Mouse (Mus musculus): ENCODE measurements around the gene Ercc6.

Gene Ercc6

DNA sequence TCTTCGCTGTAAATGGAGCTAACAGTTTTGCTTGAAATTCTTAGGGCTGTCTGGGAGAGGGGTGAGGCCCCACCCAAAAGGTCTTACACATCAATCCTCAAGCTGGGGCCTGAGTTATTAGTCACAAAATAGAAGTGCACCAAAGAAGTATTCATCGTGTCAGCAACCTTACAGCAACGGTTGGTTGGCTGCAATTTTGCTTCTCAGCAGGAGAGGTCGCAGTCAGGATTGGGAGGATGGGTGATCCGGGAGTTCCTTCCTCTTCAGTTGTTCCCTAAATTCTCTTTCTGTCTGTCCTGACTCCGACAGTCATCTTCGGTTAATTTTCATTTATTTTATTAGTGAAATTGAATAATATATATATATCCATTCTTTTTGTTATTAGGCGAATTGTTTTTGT, 59.2 kb downstream of the Ercc6 start:
- DNase-seq (ENCODE audit: low spot score in 2 of 2): no peak

DNA sequence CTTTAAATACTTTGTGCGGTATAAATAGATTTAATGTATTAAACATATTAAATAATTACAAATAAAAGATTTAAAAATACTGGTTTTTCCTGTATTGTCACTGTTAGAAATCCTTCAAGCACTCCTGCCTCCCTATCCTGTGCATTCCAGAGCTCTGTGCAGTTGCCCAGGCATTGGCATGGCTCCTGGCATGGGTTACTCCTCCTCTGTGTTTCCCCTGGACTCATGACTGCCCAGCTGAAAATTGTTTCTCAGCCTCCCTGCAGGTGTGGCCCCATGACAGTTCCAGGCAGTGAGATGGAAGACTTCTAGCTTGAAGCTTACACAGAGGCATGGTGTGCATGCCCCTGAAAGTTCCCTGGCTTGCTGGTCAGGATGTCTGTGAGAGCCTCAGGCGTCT, 65.1 kb downstream of the Ercc6 start:
- DNase-seq (ENCODE audit: low spot score in 2 of 2): no peak

DNA sequence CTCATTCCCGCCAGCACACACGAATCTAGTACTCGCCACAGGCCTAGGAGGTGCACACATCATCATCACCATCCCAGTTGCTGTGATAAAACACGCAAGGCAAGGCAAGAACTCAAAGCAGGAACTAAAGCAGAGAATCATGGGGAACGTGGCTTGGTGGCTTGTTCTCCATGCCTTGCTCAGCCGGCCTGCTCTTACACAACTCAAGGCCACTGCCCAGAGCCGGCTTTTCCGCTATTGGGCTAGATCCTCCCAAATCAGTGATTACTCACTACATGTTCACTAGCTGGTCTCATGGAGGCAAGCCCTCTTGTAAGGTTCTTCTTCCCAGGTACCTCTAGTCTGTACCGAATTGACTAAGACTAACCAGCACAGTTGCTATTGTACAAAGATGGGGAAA, 70.4 kb downstream of the Ercc6 start:
- DNase-seq (ENCODE audit: low spot score in 2 of 2): no peak

DNA sequence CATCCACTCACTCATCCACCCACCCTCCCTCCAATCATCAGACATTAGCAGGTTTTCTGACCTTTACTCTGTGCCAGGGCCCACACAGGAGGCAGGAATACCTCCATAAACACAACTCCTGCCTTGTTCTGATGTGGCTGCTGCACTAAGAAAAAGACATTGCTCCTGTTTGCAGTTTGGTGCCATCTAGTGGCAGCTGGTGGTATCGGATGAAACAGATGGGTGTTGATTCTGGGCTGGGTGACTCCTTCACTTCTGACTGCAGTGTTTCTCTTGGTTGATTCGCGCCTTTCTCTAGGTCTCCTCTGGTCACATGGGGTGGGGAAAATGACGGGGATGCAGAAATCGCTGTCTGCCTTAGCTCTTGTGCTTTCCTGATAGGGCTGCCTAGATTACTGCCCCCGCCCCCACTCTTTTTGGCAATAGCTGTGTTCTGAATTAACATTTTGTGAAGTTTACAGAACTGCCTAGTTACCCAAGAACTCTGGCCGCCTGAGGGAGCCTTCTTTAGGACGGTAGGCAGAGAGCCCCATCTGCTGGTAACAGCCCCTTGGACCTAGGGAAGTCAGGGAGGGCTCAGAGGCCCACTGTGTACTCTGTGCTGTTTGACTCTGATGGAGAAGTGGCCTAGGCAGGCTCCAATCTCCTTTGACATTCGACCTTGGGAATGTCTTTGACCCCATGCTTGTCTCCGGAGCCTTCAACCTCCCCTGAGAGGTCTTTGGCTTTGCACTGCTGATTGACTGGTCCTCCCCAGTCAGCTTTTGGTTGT, 73.9 kb downstream of the Ercc6 start:
- peak; percentile 22 to 57 for DNase-seq (ENCODE audit: low spot score in 2 of 2)

DNA sequence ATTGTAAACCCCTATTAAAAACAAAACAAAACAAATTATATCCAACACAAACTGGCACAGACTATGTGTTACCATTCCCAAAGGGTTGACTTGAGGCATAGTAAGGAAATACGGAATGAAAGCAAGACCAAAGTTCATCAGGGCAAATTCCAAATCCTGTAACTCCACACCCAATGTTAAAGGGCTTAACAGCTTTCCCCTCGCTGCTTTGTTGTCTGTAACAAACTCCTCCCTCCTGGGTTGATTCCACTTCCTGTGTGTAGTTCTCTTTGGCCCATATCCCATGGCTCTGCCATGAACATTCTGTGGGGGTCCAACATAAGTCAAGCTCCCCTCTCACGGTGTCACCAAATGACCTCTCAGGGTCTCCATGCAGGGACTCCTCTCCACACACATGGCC, 77.1 kb downstream of the Ercc6 start:
- DNase-seq (ENCODE audit: low spot score in 2 of 2): no peak

DNA sequence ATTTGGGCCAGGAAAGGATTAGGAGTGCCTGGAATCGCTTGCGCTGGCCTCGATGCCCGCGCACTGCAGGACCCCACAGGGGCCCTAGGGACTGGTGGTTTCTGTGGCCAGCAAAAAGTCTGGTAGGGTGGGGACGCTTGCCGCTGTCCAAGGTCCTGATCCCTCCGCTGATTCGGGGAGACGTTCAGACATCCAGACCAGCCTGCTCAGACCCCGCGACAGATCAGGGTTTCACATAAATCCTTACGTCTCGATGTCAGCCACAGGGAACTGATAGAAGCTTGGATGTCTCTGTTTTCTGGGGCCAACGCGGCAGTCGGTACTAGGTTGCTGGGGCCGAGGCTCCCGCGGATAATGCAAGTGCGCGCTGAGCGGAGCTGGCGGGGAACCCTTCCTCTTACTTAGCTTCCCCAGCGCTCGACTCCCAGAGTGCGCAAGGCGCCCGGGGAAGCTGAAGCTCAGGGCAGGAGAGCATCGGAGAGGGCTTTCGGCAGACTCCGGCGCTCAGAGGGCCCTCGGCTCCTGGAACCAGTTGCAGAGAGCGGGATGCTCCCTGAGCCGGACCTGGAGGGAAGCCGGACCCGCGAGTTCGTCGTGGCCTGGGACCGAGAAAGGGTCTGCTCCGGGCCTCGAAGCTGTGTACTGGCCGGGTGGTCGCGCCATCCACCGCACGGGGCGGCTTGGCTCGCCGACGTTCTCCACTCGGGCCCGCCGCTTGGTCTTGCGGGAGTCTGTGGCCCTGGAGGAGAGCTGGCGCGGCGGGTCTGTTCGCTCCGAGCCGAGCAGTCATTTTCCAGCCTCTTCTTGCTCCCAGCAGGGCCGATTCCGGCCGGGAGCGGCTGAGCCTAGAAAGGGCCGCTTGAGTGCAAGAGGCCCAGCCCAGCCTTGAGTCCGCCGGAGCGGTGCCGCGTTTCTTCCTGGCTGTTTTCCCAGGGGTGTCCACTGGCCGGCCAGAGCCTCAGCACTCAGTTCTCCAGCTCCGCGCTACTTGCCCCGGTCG, 84.2 kb downstream of the Ercc6 start:
- DNase-seq (ENCODE audit: low spot score in 2 of 2): peak; percentile 38 to 53

DNA sequence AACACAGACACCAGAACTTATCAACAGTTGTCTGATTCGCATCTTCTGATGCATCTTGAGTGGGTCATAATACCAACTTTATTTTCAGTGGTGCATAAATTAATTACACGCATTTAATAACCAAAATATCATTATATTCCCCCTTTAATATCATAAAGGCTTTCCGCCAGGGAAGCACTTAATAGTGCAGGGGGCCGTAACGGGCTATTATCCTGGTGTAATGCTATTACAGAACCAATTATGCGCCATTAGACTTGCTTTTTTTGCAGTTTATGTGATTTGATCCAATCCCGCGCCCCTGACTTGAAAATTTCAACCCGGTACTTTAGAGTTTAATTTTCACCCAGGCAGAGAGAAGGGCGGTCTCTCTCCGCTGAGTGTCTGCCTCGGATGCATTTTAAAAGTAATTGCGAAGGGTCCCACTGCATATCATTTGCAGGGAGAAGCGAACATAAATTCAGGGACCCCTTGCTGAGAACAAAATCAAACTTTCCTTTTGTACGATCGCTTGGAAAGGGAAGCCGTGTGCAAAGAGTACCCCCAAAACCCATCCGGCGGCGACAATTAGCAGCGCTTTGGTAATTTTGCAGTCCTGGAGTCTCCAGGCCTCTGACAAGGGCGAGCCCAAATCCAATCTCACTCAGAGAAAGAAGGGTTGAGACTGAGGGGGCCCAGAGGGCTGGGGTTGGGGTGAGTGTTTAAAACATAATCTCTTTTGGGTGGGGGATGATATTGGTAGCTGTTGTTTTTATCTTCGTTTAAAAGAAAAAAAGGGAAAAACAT, 85.3 kb downstream of the Ercc6 start:
- DNase-seq (ENCODE audit: low spot score in 2 of 2): no peak

DNA sequence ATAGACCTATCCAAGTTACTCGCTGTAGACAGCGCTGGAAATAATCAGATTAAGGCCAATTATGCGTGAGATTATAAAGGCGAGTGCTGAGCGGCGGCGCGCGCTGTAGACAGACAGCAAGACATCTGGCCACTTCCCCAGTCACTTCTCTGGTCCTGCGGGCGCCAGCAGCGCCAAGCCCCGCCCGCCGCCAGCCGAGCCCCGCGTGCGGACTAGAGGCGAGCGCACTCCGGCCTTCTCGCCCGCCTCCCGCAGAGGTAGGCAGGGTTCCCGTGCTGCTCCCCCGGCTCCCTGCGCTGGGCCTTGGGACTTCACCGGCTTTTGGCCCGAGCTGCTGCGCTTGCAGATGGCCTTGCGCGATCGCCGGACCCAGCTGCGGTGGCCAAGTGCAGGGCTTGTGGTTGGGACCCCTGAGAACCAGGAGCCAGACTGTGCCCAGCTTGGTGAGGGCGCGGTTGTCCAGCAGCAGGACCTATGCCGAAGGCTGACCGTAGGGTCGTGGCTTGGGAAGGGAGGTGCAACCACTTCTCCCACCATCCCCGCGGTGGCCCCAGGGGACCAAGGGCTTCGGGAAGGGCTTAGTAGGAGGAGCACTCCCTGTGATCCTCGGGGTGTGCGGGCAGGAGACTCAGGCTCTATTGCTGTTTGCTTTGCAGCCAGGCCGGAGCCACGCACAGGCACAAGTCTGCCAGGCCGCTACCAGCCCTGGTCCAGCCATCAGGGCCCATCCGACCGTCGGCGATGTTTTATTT, 86.1 kb downstream of the Ercc6 start, which contains the start of gene Prrxl1:
Prrxl1 (plus strand) TSS at position 118 of the 752 bp plus-strand sequence.
- DNase-seq (ENCODE audit: low spot score in 2 of 2): no peak

DNA sequence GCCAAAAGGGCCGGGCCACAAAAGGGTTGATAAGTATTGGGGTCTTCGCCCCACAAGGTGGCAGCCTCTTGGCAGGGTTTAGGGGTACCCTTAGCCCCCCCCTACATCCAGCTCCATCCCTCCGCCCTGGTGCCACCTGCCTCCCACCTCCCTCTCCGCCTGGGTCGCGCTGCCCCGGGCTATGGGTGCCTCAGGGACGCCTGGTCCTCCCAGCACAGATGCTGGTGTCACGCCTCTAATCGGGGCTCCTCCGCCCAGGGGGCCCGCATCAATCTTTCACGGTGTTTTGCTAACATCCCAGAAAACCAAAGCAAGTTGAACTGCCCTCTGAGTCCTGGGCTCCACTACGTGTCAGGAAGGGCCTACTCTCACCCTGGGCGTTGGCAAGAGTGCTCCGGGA, 86.8 kb downstream of the Ercc6 start:
- no peak for DNase-seq (ENCODE audit: low spot score in 2 of 2)

DNA sequence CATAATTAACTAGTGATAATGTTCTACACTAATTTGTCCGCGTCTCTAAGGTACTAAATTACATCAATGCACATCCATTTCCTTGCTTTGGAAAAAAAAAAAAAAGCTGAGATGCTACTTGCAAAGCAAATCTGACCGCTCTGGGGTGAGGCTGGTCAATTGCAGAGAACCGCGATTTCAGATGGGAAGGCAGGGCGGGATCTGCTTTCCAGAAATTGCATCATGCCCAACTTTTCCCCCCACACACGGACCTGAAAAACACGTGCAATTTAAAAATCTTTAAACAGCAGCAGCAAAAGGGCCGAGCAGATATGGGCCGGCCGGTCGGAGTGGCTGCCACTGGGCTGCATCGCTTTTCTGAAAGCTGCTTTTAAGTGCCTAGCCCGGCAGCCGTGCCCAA, 92.2 kb downstream of the Ercc6 start:
- DNase-seq (ENCODE audit: low spot score in 2 of 2): no peak

DNA sequence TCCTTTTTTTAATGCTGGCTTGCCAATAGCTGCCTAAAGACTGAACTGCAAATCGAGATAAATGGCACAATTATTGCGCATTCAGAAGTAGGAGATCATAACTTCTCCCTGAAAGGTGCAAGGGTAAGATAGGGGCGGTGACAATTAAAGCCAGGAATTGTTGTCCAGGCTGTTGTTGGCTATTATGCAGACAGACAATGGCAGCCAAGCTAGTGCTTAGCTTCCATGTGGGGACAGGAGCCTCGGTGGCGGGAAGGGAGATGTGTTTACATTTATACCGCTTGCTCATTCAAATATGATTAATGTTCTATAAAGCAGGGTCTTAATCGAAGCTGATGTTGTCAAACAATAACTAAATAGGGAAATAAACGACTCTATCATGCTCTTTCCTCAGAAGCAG, 93.0 kb downstream of the Ercc6 start:
- DNase-seq (ENCODE audit: low spot score in 2 of 2): no peak

DNA sequence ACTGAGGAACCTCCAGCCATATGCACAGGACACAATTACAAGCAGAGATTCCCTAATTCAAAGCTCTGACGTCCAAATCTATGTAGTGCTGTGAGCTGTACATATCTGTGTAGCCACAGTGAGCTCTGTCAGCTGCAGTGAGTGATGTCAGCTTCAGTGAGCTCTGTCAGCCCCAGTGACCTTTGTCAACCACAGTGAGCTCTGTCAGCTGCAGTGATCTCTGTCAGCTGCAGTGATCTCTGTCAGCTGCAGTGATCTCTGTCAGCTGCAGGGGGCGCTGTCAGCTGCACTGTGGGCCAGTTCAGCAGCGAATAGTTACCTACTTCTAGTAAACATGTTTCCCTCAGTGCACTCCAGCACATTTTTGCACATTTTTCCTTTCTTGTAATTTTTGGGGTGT, 96.1 kb downstream of the Ercc6 start:
- no peak for DNase-seq (ENCODE audit: low spot score in 2 of 2)

DNA sequence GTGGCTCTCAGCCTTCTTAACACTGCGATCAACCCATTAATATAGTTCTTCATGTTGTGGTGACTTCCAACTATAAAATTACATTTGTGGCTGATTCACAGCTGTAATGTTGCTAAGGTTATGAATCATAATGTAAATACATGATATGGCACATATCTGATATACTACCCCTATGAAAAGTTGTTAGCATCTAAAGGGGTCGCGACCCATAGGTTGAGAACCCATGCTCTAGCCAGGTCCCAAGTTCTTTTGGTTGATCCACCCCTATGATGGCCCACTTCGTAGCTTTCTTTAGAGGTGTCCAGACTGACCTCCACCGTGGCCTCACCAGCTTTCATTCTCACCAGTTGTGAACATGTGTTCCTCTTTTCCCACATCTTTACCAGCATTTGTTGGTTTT, 103.9 kb downstream of the Ercc6 start:
- no peak for DNase-seq (ENCODE audit: low spot score in 2 of 2)

DNA sequence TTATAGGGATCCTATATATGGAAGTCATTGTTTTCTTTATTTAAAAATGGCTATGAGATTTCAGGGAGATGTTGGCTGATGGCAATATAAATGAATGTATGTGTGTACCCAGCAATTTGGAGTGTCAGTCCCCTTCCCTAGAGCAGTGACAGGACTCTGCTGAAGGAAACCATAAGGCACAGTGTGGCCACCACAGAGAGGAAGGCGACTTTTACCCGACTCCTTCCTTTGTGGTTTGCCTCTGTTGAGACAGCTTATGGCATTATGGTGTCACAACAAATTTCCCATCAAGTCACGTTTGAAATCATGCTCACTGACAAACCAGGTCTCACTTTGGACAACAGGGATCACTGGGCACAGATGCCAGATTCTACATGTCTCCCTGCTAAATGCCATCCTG, 110.9 kb downstream of the Ercc6 start:
- no peak for DNase-seq (ENCODE audit: low spot score in 2 of 2)

DNA sequence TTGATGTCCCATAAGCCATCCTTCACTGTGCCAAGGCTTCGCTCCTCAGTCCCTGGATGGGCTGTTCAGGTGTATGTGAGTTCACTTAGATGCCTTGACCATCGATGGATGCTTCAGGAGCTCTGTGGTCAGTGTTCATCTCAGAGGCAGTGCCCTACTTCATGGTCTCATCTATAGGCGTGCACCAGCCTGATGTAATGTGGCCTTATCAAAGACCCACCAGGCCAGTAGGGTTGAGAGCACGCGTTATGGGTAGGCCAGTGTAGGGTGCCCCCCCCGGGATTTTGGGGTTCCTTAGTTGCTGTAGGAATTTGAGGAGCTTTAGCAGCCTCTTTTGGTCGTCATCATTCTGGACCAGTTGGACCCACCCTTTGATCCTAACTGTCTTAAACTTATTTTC, 111.5 kb downstream of the Ercc6 start:
- no peak for DNase-seq (ENCODE audit: low spot score in 2 of 2)

DNA sequence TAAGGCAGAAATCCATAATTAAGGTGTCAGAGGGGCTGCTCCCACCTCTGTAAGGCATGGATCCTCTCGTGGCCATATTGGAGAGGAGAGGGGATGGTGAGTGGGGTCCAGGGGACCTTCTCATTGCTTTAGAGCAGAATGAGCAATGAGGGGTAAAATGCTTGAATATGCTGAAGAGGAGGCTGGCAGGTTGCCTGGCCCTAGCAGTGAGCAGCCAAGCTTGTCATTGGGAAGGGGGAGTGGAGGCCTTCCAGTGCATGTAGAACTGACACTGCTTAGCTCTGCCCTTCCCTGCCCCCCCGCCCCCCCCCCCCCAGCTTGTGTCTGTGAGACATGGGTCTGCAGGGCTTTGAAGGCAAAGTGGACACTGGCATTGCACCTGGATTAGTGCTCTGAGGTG, 114.0 kb downstream of the Ercc6 start:
- no peak for DNase-seq (ENCODE audit: low spot score in 2 of 2)

DNA sequence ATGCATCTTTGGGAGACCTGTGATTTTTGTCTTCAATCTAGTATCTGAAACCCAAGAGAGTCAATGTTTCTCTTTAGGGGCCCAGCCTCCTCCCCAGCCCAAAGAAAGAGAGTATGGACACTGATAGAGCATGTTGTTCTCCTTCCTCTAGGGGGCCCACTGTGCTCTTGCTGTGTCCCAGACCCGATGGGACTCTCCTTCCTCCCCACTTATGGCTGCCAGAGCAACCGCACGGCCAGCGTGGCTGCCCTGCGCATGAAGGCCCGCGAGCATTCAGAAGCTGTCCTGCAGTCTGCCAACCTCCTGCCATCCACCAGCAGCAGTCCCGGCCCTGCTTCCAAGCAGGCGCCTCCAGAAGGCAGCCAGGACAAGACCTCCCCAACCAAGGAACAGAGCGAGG, 115.3 kb downstream of the Ercc6 start:
- no peak for DNase-seq (ENCODE audit: low spot score in 2 of 2)

All from urinary bladder, adult 18-20 months (tissue).